Mouse (Mus musculus) spleen, adult 2 months (tissue): ENCODE data around the gene Eif4e3.

Experiments
- CTCF ChIP-seq: fragments of 200-500 bp; IDR thresholded peaks from 2 replicates; pipeline ENCODE4 v1.5.1; 2011; ENCODE audit warnings: mild to moderate bottlenecking, inconsistent platforms; ENCODE audit not compliant: insufficient read depth, insufficient read length, insufficient replicate concordance; ENCODE audit errors: extremely low read depth
- POLR2A ChIP-seq: fragments of 200-500 bp; IDR thresholded peaks from 2 replicates; pipeline ENCODE4 v1.6.1; 2011; ENCODE audit warnings: low read depth, low read length, inconsistent platforms

DNA sequence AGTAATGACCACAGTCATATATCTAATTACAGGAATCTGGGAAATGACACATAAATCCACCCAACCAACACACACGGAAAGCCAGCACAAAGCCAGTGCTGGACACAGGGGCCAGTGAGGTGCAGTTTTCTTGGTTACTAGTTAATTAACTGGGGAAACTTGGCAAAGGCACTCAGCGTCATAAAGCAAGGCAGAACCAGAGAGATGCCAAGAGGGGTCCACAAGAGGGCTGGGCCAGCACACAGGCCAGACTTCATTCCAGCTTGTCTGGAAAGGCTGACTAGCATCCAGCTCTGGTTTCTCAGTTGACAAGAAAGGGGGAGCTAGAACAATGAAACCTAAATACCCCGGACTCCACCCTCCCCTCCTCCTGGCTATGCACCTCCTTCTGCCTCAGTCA lies 33.9 kb upstream of the Eif4e3 start:
- TF ChIP-seq CTCF = no peak
- TF ChIP-seq POLR2A = no peak
